Mouse (Mus musculus) neural tube, embryonic 10.5 days (tissue): ENCODE data around the gene Slx4.
"Not testable (repeated sequence)": the region's sequence is repeated elsewhere in the genome, so short reads cannot be mapped to it uniquely, and the experiment has no call there.

Experiments
- DNase-seq: peaks from one replicate; pipeline ENCODE4 v3.0.0-alpha.2; 2017; ENCODE audit warnings: low spot score; ENCODE audit errors: extremely low spot score

The Slx4 gene

GRCm38 (mm10) chr16:4012882-4013570 lies 9.5 kb upstream of the Slx4 start:
- no peak for DNase-seq

GRCm38 (mm10) chr16:3988410-3988809 lies 15.2 kb downstream of the Slx4 start:
- DNase-seq, result no peak

GRCm38 (mm10) chr16:3983146-3983700 lies 20.3 kb downstream of the Slx4 start:
- DNase-seq, result no peak

GRCm38 (mm10) chr16:3982173-3982572 lies 21.4 kb downstream of the Slx4 start:
- DNase-seq, result no peak

- no peak for DNase-seq
Measured at GRCm38 (mm10) chr16:3976712-3977111, 26.9 kb downstream of the Slx4 start.

- DNase-seq, result no peak
Measured at GRCm38 (mm10) chr16:3976251-3976671, 27.3 kb downstream of the Slx4 start, which contains the start of gene Nlrc3. Gene Nlrc3, minus strand, starts transcription at chr16:3976632.

GRCm38 (mm10) chr16:3975658-3976057 lies 27.9 kb downstream of the Slx4 start:
- no peak for DNase-seq

GRCm38 (mm10) chr16:3974456-3974855 lies 29.1 kb downstream of the Slx4 start:
- DNase-seq, result not testable (repeated sequence)

GRCm38 (mm10) chr16:3965534-3965933 lies 38.0 kb downstream of the Slx4 start:
- DNase-seq, result no peak

GRCm38 (mm10) chr16:3964990-3965389 lies 38.6 kb downstream of the Slx4 start:
- DNase-seq, result no peak

GRCm38 (mm10) chr16:3959261-3959660 lies 44.3 kb downstream of the Slx4 start:
- no peak for DNase-seq

GRCm38 (mm10) chr16:3956369-3956768 lies 47.2 kb downstream of the Slx4 start:
- no peak for DNase-seq

GRCm38 (mm10) chr16:3951141-3951540 lies 52.4 kb downstream of the Slx4 start:
- DNase-seq, result no peak

- DNase-seq, result no peak
Measured at GRCm38 (mm10) chr16:3934701-3935100, 68.9 kb downstream of the Slx4 start.

- no peak for DNase-seq
Measured at GRCm38 (mm10) chr16:3934091-3934490, 69.5 kb downstream of the Slx4 start.

- DNase-seq, result no peak
Measured at GRCm38 (mm10) chr16:3933536-3933935, 70.0 kb downstream of the Slx4 start.

- no peak for DNase-seq
Measured at GRCm38 (mm10) chr16:3929151-3929550, 74.4 kb downstream of the Slx4 start.
